Mouse (Mus musculus): ENCODE measurements around the gene Wdr25. TPM values are rescaled to one million over a fixed set of nuclear protein-coding genes. Genes with fewer than 3 reads are reported as not detected.
A peak's percentile ranks its signal among the peaks of the same experiment; 100 is the strongest.

The Wdr25 gene
- polyA plus RNA-seq, 1 experiment from 2014 or later = 7.5 TPM

GRCm38 (mm10) chr12:108932113-108932512 lies 38.7 kb downstream of the Wdr25 start:
- no peaks in the 10 kb centered on the region for H3K27me3 ChIP-seq
- TF ChIP-seq CTCF (IDR thresholded peaks at IDR 0.05) = no peak
- ChIA-PET POLR2A (no interaction called here), CTCF (interaction anchor here (0.9 kb wide), 1 partner anchor 15 kb away, joined by 3 read pairs; no protein-coding TSS in a partner anchor)
- ATAC-seq (no peak), DNase-seq (ENCODE audit: low read depth, low spot score) (no peak)
- in situ Hi-C loops (cut with MboI; ENCODE audit: low pct_unique_long_range_greater_than_20kb) = no loop called here

GRCm38 (mm10) chr12:108934231-108934630 lies 40.8 kb downstream of the Wdr25 start:
- CTCF ChIA-PET = interaction anchor here (1.3 to 1.5 kb wide), 2 partner anchors 11 to 24 kb away, joined by 3 read pairs; no protein-coding TSS in a partner anchor

GRCm38 (mm10) chr12:108936834-108937233 lies 43.4 kb downstream of the Wdr25 start:
- POLR2A ChIA-PET = interaction anchor here (0.6 kb wide), 1 partner anchor 1088 kb away, joined by 3 read pairs; no protein-coding TSS in a partner anchor
- no peaks in the 10 kb centered on the region for H3K27me3 ChIP-seq
- CTCF ChIA-PET = interaction anchor here (1.0 to 1.1 kb wide), 2 partner anchors 32 to 41 kb away, joined by 3 read pairs; no protein-coding TSS in a partner anchor
- ATAC-seq (peak; percentile 56), DNase-seq (ENCODE audit: low read depth, low spot score) (no peak)
- TF ChIP-seq CTCF (IDR thresholded peaks at IDR 0.05) = no peak
- in situ Hi-C loops (cut with MboI; ENCODE audit: low pct_unique_long_range_greater_than_20kb) = no loop called here

More at GRCm38 (mm10) chr12:108934231-108934630, 40.8 kb downstream of the Wdr25 start:
- POLR2A ChIA-PET = no interaction called here
- TF ChIP-seq CTCF (IDR thresholded peaks at IDR 0.05) = no peak
- in situ Hi-C loops (cut with MboI; ENCODE audit: low pct_unique_long_range_greater_than_20kb) = no loop called here
- ATAC-seq (no peak), DNase-seq (ENCODE audit: low read depth, low spot score) (no peak)
- no peaks in the 10 kb centered on the region for H3K27me3 ChIP-seq

- ATAC-seq = peak; percentile 52
- no peak for DNase-seq (ENCODE audit: low read depth, low spot score)
- CTCF ChIA-PET = interaction anchor here (1.1 kb wide), 1 partner anchor 43 kb away, joined by 3 read pairs; no protein-coding TSS in a partner anchor
- no peaks in the 10 kb centered on the region for H3K27me3 ChIP-seq
- POLR2A ChIA-PET = interaction anchor here (0.9 kb wide), 1 partner anchor 443 kb away, joined by 4 read pairs; no protein-coding TSS in a partner anchor
- TF ChIP-seq CTCF (IDR thresholded peaks at IDR 0.05) = no peak
- in situ Hi-C loops (cut with MboI; ENCODE audit: low pct_unique_long_range_greater_than_20kb) = no loop called here
These were observed 44.1 kb downstream of the Wdr25 start for GRCm38 (mm10) chr12:108937506-108937905.

GRCm38 (mm10) chr12:108938844-108939243 lies 45.4 kb downstream of the Wdr25 start:
- POLR2A ChIA-PET = no interaction called here
- TF ChIP-seq CTCF (IDR thresholded peaks at IDR 0.05) = no peak
- in situ Hi-C loops (cut with MboI; ENCODE audit: low pct_unique_long_range_greater_than_20kb) = no loop called here
- DNase-seq (ENCODE audit: low read depth, low spot score) (no peak), ATAC-seq (no peak)
- CTCF ChIA-PET = interaction anchor here (1.1 kb wide), 1 partner anchor 44 kb away, joined by 3 read pairs; no protein-coding TSS in a partner anchor
- H3K27me3 ChIP-seq = no peaks in the 10 kb centered on the region

GRCm38 (mm10) chr12:108939317-108939716 lies 45.9 kb downstream of the Wdr25 start:
- in situ Hi-C loops (cut with MboI; ENCODE audit: low pct_unique_long_range_greater_than_20kb) = no loop called here
- POLR2A ChIA-PET = no interaction called here
- ATAC-seq = no peak
- CTCF ChIA-PET = no interaction called here
- DNase-seq (ENCODE audit: low read depth, low spot score) = no peak
- H3K27me3 ChIP-seq = no peaks in the 10 kb centered on the region
- TF ChIP-seq CTCF (IDR thresholded peaks at IDR 0.05) = no peak

GRCm38 (mm10) chr12:108940255-108940654 lies 46.8 kb downstream of the Wdr25 start:
- ChIA-PET POLR2A (no interaction called here), CTCF (interaction anchor here (1.2 kb wide), 1 partner anchor 12 kb away, joined by 5 read pairs; no protein-coding TSS in a partner anchor)
- ATAC-seq (no peak), DNase-seq (ENCODE audit: low read depth, low spot score) (no peak)
- in situ Hi-C loops (cut with MboI; ENCODE audit: low pct_unique_long_range_greater_than_20kb) = loop anchor here (5.0 kb wide), 1 partner anchor 33 kb away; no protein-coding TSS in a partner anchor
- H3K27me3 ChIP-seq = no peaks in the 10 kb centered on the region
- no peak for TF ChIP-seq CTCF (IDR thresholded peaks at IDR 0.05)

GRCm38 (mm10) chr12:108941282-108941681 lies 47.9 kb downstream of the Wdr25 start:
- ATAC-seq = no peak
- CTCF ChIA-PET = interaction anchor here (1.2 kb wide), 1 partner anchor 12 kb away, joined by 3 read pairs; no protein-coding TSS in a partner anchor
- POLR2A ChIA-PET = no interaction called here
- no peak for DNase-seq (ENCODE audit: low read depth, low spot score)
- TF ChIP-seq CTCF (IDR thresholded peaks at IDR 0.05) = no peak
- no peaks in the 10 kb centered on the region for H3K27me3 ChIP-seq
- in situ Hi-C loops (cut with MboI; ENCODE audit: low pct_unique_long_range_greater_than_20kb) = loop anchor here (5.0 kb wide), 1 partner anchor 34 kb away; no protein-coding TSS in a partner anchor

GRCm38 (mm10) chr12:108942203-108942923 lies 48.9 kb downstream of the Wdr25 start:
- no peaks in the 10 kb centered on the region for H3K27me3 ChIP-seq
- DNase-seq (ENCODE audit: low read depth, low spot score) (peak; percentile 78), ATAC-seq (peak; percentile 87)
- CTCF ChIA-PET = interaction anchor here (1.2 kb wide), 1 partner anchor 11 kb away, joined by 3 read pairs; no protein-coding TSS in a partner anchor
- in situ Hi-C loops (cut with MboI; ENCODE audit: low pct_unique_long_range_greater_than_20kb) = loop anchor here (5.0 kb wide), 1 partner anchor 35 kb away; no protein-coding TSS in a partner anchor
- TF ChIP-seq CTCF (IDR thresholded peaks at IDR 0.05) = no peak
- POLR2A ChIA-PET = no interaction called here

GRCm38 (mm10) chr12:108953011-108953550 lies 59.6 kb downstream of the Wdr25 start:
- POLR2A ChIA-PET = no interaction called here
- in situ Hi-C loops (cut with MboI; ENCODE audit: low pct_unique_long_range_greater_than_20kb) = no loop called here
- TF ChIP-seq CTCF (IDR thresholded peaks at IDR 0.05) = no peak
- CTCF ChIA-PET = interaction anchor here (0.8 to 2.1 kb wide), 4 partner anchors 8 to 13 kb away, joined by 3 to 5 read pairs (median 4); no protein-coding TSS in a partner anchor
- ATAC-seq = no peak
- H3K27me3 ChIP-seq = no peaks in the 10 kb centered on the region
- no peak for DNase-seq (ENCODE audit: low read depth, low spot score)

Measured in Patski (cell line).